Mouse (Mus musculus) cerebellum, adult 2 months (tissue): ENCODE measurements at regions not wholly inside any gene's neighbourhood (a gene's known extent, or its start where the extent isn't known, plus 50 kb on each side); places are given as distances from the start of the nearest gene placed in this dataset.

Source experiments
- CTCF ChIP-seq: fragments of 200-500 bp; IDR thresholded peaks from 2 replicates; pipeline ENCODE4 v1.5.1; 2011; ENCODE audit warnings: low read depth, mild to moderate bottlenecking, control low read depth, low read length, moderate library complexity, borderline replicate concordance; ENCODE audit not compliant: insufficient read depth
- POLR2A ChIP-seq: fragments of 200-500 bp; IDR thresholded peaks from 2 replicates; pipeline ENCODE4 v1.6.1; 2011; ENCODE audit warnings: low read length, control low read depth, borderline replicate concordance; ENCODE audit not compliant: insufficient read depth

- TF ChIP-seq POLR2A (no peak), CTCF (no peak)
Observed at GRCm38 (mm10) chr5:133776591-133776990, 322.9 kb upstream of the Castor2 start.
